Mouse (Mus musculus) induced T-regulatory cell, adult 2 months (primary cell): ENCODE measurements around the gene Trim10.
"Not testable (repeated sequence)": the region's sequence is repeated elsewhere in the genome, so short reads cannot be mapped to it uniquely, and the experiment has no call there.

ENCODE experiments used
- DNase-seq: peaks from one replicate; pipeline ENCODE4 v3.0.0-alpha.2; 2012; ENCODE audit warnings: low read depth

Trim10 gene

DNA sequence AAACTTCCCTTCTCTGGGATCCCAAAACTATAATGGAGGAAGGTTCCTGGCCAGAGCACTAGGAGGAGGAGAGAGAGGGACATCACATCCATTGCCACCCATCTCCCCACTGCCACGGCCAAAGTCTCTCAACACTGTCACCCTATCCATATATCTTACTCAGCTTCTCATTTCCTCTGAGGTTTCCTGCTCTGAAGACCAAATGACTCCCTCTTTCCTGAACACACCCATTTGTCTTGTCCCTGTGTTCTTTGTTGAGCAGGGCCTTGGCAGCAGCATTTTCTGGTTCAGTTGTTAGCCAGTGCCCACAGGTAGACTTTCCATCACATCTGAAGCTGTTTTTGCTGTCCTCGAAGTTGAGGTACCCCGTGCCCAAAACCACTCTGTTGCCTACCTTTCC, 11.2 kb upstream of the Trim10 start:
- no peak for DNase-seq

GRCm38 (mm10) chr17:36861680-36862079, 7.7 kb upstream of the Trim10 start:
- no peak for DNase-seq

DNA sequence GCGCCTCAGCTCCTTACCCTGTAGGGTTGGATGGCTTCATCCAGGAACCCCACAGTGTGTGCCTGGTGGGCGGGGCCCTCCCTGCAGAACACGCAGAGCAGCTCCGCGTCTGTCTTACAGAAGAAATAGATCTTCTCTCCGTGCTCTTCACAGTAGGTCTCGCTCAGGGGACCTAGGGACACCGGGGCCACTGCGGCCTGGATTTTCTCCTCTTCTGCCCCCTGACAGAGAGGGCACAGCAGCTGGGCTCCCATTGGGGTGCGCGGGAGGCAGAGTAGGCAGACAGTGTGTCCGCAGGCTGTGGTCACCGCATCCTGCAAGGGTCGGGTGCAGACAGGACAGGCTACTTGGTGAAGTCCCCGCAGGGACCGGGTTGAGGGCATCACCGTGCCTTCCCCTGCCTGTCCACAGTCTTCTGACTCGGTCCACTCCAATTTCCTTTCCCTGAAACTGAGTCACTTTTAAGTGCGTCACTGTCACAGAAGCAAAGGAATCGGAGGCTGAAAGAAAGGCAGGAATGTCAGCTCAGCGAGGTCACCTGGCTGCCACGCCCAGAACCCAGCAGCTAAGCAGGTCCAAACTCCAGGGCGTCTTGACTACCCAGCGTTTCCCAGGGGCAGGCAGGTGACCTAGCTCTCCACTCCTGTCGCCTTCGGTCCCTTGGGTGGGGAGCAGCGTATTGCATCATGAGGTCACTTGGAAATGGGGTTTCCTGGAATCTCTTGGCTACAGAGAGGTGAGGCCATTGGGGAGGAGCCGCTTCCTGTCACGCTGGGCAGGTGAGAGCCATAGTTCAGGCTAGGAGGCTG, 2.5 kb upstream of the Trim10 start, which contains the start of gene Trim15:
TSS of gene Trim15 (minus strand) at position 492 of the 809 bp plus-strand sequence.
- DNase-seq = no peak

GRCm38 (mm10) chr17:36868836-36869235, 538 bp upstream of the Trim10 start:
- DNase-seq = no peak

DNA sequence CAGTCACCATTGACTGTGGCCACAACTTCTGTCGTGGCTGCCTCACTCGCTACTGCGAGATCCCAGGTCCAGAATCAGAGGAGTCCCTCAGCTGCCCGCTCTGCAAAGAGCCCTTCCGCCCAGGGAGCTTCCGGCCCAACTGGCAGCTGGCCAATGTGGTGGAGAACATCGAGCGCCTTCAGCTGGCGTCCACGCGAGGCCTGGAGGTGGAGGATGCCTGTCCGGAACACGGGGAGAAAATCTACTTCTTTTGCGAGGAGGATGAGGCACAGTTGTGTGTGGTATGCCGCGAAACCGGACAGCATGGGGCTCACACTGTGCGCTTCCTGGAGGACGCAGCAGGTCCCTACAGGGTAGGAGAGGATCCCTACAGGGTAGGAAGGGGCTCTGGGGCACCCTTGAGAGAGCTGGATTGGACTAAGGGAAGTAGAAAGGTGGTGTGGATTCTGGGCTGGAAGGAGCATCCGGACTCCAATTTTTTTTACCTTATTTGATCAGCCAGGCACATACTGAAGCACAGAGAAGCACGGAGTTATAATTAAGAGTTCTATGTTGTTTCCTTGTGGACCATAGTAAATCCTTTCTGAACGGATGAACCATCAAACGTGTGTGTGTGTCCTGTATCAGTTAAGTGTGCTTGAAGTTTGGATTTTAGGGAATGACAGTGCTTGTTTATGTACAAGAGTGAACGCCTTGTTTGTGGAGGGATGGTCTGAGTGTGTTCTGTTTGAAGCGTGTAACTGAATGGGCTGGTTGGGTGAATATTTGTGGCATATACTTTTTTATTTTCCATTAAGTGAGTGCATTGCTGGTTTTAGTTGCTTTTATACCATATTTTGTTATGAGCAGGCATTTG, 809 bp downstream of the Trim10 start:
- no peak for DNase-seq

DNA sequence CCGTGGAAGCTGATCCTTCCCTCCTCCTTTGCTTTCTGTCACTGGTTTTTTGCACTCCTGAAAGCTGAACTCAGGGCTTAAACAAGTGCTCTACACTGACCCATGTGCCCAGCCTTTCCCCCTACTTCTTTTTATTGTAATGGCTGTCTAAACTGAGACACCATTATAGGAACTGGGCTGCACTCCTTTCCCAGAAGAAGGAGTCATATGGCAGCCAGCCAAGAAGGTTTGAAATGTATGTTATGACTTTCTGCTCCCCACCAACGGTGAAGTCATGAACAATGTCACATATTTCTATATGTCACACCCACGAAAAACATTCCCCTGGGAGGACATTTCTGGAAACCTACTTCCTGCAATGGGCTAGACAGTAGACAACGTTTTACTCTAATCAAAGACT, 5.3 kb downstream of the Trim10 start:
- DNase-seq = no peak

- DNase-seq = no peak
These were observed 14.0 kb downstream of the Trim10 start for GRCm38 (mm10) chr17:36883350-36883749.

- DNase-seq = no peak
These were observed 15.9 kb downstream of the Trim10 start for GRCm38 (mm10) chr17:36885132-36885790.

DNA sequence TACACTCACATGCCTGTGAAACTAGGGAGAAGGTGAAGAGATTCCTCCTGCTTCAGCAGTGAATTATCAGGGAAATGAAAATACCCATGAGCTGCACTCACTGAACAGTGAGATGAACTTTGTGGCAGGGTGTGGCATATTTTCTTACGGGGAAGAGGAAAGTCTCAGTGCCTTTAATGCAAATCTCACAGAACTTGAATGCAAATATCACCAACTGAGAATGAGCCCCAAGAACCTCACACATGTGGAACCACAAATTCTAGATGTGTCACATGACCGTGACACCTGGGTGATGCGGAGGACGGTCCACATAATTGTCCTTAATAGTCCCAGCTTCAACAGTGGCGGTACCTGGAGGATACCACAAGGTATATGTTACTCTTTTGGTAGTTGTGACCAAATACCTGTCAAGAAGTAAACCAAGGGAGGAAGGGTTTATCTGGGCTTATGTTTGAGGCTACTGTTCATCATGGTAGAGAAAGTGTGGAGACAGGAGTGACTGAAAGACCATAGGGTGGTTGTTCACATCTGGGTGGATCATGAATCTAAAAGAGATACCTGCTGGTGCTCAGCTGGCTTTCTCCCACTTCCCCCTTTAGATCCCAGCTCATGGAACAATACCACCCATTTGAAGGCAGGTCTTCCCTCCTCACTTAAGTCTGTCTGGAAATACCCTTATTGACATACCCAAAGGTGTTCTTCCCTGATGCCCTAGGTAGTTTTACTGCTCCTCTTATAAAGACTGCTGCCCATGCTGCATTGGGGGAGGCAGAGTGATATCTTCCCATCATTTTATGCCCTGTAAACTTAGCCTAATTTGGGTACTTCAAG, 20.9 kb downstream of the Trim10 start, which contains the start of gene Trim40:
TSS of gene Trim40 (minus strand) at position 51 of the 831 bp plus-strand sequence.
- no peak for DNase-seq

- not testable (repeated sequence) for DNase-seq
These were observed 22.1 kb downstream of the Trim10 start for GRCm38 (mm10) chr17:36891496-36891895.

GRCm38 (mm10) chr17:36892362-36892761, 23.0 kb downstream of the Trim10 start:
- peak; percentile 65 for DNase-seq

DNA sequence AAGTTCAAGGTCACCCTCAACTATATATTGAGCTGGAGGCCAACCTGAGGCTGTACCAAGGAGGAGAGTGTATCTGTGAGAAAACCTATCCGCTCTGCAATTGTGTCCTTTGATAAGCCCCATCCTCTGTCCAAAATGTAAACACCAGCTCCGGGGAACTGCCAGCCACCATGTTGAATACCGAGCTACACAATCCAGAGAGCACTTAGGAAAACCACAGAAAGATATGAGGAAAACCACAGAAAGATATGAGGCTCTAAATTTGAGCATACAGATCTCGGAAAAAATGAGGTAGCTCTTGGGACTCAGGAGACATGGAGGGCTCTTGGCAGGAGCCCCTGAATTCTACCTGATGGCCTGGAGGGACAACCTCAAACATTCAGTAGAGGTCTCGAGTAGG, 24.0 kb downstream of the Trim10 start:
- no peak for DNase-seq

DNA sequence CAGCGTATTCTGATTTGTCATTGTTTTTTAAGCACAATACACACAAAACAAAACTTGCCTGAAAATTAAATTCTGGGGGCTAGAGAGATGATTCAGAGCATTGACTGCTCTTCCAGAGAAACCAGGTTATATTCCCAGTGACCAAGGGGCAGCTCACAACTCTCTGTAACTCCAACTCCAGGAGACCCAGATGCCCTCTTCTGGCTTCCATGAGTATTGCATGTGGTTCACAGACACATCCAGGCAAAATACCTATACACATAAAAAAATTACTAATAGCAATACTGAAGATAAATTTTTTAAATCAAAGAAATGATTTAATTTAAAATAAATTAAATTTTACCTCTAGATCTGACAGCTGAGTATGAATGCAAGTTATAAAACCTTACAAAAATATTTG, 27.2 kb downstream of the Trim10 start:
- DNase-seq = peak; percentile 28

- DNase-seq = no peak
These were observed 27.7 kb downstream of the Trim10 start for GRCm38 (mm10) chr17:36897065-36897464.

DNA sequence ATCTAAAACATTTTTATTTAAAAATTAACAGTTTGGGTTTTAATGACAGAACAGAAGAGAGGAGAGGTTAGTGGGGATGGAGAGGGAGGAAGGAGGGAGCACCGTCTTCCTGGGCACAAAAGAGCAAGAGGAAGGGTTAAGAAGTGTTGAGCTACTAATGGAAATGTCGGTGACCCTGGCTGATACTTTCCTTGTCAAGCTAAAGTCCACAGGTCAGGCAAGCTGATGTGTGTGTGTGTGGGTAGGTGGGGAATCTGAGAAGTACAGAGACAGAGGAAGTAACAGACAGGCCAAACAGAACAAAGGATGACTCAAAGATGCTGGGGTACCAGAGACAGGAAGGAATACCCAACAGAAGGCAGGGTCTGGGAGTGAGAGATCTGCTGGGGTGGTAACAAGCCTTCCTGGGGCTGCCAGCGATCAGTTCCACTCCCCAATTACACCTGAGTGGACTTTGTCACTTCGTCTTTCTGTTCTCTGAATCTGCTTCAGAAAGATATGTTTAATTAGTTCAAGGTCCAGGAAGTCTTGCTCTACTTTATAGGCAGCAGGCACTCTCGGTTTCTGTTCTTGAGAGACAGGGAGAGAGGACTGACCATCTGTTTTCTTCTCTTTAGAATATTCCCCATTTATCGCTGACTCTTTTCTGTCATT, 28.3 kb downstream of the Trim10 start, which contains the start of gene Trim31:
TSS of gene Trim31 (plus strand) at position 567 of the 654 bp plus-strand sequence.
- no peak for DNase-seq

GRCm38 (mm10) chr17:36899376-36899775, 30.0 kb downstream of the Trim10 start:
- DNase-seq = no peak

DNA sequence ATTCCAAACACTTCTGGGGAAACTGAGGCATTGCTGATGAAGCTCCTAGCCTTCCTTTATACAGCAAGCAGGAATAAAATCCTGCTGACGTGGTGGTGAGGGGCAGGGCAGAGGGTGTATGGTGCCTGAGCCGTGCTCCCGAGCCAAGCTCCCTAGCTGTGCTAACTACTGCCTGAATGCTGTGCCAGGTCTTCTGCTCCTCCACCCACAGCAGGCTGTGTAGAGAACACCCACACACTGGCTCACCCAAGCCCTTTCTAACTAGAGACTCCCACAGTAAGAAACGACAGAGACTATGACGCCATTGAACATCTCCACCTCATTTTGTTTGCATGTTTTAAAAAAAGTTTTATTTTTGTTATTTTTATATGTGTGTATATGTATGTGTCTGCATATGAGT, 30.6 kb downstream of the Trim10 start:
- DNase-seq = no peak

GRCm38 (mm10) chr17:36900691-36901090, 31.3 kb downstream of the Trim10 start:
- no peak for DNase-seq

GRCm38 (mm10) chr17:36903651-36904050, 34.3 kb downstream of the Trim10 start:
- DNase-seq = no peak

GRCm38 (mm10) chr17:36908235-36908634, 38.9 kb downstream of the Trim10 start:
- no peak for DNase-seq

DNA sequence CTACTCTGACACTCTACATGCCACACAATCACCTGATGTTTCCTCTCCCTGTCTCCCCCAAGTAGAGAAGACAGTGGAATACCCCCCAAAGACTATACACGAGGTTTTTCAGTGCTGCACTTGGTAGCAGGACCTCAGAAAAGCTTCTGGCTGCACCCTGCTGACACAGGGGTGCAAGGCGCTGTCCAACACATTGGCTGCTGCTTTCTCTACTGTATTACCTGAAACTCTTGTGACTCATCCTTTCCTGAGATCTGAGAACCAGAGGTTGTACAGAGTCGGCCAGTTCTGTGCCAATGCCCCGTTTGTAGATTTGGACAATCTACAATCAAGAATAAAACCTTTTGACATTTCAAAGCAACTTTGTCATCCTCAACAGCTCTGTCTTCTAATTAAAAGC, 40.4 kb downstream of the Trim10 start:
- DNase-seq = no peak
